Mouse (Mus musculus) T-helper 17 cell (primary cell): Measurements from ENCODE around the gene Smarce1.
"Not testable (repeated sequence)": the region's sequence is repeated elsewhere in the genome, so short reads cannot be mapped to it uniquely, and the experiment has no call there.

Experiments
- in situ Hi-C, 2 experiments: fragments of 300-600 bp; cut with MboI, MseI; formaldehyde crosslinking; loops; 1 replicate in 1 of 2; 2 replicates in 1 of 2; pipeline ENCODE4 v1.15.1; 2025; ENCODE audit warnings: high pct_unique_total_duplicates in 2 of 2

The Smarce1 gene

DNA sequence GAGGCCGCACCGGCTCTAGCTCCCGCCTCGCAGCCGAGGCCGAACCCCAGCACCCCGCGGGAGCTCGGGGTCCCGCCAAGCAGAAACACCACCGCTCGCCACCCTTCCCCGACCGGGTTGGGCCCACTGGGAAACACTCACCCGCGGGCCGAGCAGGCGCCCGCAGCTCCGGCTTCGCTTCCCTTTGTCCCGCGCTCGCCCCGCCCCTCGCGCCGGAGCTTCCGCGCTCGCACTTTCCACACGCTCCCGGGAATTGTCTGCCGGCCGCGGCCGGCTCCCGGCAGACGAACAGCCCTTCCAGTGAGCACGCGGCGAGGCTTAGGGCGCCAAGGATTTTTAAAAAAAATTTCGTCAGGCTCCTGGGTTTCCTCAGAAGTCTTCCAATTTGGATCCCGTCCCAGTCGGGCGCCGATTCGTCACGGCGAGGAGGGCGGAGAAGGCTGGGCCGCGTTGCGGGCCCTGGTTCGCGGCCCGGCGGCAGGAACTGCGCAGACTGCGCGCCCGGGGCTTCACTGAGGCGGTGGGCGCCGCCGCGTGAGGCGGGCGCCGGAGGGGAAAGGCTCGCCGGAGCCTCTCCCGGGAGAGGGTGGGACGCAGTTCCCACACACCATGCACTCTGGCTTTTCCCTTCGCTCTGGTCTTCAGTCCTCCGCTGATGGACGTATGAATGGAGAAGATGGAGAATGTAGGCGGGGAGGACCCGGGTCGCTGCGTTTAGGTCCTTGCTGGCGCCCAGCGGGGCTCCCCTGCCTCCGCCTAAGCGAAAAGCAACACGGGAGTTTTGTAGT lies at the start of gene Smarce1:
Smarce1 (minus strand) TSS at position 757 of the 788 bp plus-strand sequence.
- in situ Hi-C loops: no loop called here

DNA sequence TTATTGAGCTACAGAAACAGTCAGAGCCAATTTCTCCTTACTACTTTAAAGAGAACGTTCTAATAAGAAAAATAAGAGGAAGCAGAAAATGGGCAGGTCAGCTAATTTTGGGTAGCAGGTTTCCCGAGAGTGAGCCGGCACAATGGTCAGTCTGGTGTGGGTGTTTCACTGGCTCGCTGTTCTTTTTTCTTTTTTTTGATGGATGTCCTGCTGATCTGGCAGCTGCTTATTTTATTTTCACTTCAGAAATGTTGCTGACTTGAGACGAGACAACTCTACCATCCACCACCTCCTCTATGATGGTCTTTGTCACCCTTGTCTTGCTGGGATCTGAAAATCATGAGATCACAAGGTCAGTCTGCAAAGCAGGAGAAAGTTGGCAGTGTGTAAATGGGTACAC lies 49.2 kb upstream of the Smarce1 start:
- in situ Hi-C loops: loop anchor here in 1 of 2 experiments (5.0 kb wide), 1 partner anchor 223 kb away; no protein-coding TSS in a partner anchor

- in situ Hi-C loops: no loop called here
Measured at GRCm38 (mm10) chr11:99276786-99277185, 46.0 kb upstream of the Smarce1 start.

DNA sequence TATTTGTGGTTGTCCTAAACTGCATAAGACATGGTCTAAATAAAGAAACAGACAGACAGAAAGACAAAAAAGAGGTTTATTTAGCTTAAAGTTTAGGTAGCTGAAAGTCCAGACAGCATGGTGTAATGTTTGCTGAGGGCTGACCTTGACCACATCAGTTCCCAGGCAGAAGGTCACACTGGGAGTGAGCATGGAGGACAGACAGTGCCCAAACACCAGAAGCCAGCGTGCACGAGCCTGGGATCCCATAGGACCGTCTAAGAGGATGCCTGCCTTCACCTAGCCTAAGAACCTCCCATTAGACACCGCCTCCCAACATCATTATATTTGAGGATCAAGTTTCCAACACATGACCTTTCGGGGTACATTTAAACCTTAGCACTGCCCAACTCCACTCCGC lies 44.8 kb upstream of the Smarce1 start:
- in situ Hi-C loops: no loop called here

DNA sequence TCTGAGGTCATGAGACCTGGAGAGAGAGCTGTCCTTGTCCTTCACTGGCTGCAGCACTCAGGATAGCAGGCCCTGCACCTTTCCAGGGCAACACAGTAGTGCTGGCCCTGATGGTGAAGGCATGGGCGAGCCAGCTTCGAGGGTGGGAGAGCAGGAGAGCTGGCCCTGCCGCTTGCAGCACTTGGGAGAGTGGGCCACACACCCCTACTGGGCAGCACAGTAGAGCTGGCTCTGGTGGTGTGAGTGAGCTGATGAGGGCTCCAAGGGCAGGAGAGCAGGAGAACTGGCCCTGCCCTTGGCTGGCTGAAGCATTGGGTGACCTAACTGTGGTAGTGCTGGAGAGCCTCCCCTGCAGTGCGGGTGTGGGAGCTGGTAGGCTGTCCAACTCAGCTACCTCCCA lies 41.9 kb upstream of the Smarce1 start:
- in situ Hi-C loops: no loop called here

- in situ Hi-C loops: no loop called here
Measured at GRCm38 (mm10) chr11:99269192-99269591, 38.4 kb upstream of the Smarce1 start.

DNA sequence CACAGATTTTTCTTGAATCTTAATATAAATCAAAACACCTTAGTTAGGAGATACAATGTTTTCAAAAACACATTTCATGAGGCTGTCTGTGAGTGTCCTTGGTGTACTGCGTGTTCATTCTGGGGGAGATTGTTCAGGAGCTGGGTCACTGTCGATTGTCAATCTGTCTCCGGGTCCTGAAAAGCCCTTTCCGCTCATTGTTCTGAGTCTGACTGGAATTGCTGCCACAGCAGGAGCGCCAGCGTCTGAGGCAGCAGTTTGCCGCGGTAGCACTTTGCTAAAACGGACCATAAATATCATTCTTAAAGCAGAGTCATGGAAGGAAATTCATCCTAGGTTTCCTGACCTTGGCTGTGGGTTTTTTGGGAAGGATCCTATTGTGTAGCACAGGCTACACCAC lies 35.0 kb upstream of the Smarce1 start:
- in situ Hi-C loops: no loop called here

DNA sequence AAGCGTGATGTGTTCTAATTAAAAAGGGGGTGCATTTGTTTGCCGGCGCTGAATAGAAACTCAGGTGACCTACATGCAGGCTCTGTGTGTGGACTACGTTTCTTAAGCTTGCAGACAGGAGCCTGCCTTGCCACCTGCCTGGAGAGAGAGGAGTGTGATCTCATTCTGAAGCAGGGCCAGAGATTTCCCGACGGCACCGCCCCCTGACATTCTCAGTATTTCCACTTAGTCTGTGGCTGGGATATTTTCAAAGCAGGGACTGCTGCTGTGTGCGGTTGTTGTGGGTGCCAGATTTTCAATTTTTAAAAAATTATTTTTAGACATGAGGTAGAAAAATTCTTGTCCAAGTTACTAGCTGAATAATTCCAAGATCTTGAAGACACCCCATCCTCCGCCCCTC lies 34.4 kb upstream of the Smarce1 start:
- in situ Hi-C loops: no loop called here

- in situ Hi-C loops: loop anchor here in 1 of 2 experiments (5.0 kb wide), 1 partner anchor 36 kb away; no protein-coding TSS in a partner anchor
Measured at GRCm38 (mm10) chr11:99256213-99256612, 25.4 kb upstream of the Smarce1 start.

DNA sequence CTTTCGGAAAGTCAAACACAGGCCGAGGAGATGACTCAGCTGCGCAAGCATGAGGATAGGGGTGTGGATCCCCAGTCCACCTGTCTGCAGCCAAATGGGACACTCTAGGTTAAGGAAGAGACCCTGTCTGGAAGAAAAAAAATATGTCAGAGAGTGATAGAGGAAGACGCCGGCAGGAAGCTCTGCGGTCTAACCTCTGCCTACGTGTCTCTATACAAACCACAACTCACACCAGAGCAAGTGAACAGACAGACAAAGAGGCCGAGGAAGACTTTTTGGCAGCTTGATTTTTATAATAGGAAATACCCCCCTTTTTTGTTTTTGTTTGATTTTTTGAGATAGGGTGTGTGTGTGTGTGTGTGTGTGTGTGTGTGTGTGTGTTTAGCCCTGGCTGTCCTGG lies 24.5 kb upstream of the Smarce1 start:
- in situ Hi-C loops: loop anchor here in 1 of 2 experiments (5.0 kb wide), 1 partner anchor 37 kb away; no protein-coding TSS in a partner anchor

- in situ Hi-C loops: no loop called here
Measured at GRCm38 (mm10) chr11:99253893-99254292, 23.1 kb upstream of the Smarce1 start.

GRCm38 (mm10) chr11:99252671-99253070 lies 21.9 kb upstream of the Smarce1 start:
- in situ Hi-C loops: no loop called here

DNA sequence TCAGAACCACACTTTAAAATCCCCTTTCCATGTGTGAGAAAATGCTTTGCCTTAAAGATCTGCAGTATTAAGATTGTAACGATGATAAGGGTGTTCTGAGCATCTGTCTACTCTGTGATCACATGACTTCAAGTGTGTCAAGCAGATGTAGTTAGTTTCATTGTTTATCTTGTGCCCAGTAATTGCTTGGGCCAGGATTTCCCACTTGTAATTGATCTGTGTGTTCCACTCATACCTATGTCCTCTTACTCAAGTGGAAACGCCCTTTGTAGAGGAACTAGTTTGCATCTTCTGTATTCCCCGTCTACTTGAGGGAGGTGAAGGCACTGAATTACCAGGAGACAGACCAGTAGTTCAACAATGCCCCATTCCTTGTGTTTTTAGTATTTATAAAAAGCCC lies 19.8 kb upstream of the Smarce1 start:
- in situ Hi-C loops: no loop called here

DNA sequence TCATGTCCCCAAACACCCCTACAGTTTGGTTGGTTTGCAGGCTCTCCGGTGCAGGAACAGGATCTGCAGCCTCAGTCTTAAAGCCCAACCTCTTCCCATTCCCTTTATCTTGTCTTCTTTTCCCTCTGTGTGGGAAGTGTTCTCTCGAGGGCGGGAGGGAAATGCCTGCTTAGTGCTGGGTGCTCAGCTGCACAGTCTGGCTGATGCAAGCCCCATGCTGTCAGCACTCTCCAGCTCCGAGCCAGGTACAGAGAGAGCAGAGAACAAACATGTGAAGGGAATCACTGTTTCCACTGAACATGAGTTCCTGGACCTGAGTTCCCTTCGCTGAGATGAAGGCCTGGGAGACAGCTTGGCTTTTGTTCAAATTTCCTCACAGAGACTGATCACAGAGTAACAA lies 19.4 kb upstream of the Smarce1 start:
- in situ Hi-C loops: no loop called here

DNA sequence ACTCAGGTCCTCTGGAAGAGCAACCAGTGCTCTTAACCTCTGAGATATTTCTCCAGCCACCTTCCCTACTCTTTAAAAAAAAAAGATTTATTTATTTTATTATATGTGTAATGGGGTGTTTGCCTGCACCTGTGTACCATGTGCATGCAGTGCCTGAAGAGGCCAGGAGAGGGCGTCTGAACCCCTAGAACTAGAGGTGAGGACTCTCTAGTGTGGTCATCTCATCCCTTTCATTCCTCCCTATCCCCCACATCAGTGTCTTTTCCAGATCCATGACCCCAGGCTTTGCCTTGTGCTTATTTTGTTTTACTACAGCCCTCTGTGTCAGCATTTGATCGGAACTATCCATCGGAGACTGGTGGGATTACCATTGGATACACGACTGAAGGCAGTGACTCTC lies 18.3 kb upstream of the Smarce1 start:
- in situ Hi-C loops: loop anchor here in 1 of 2 experiments (5.0 kb wide), 1 partner anchor 52 kb away; no protein-coding TSS in a partner anchor

GRCm38 (mm10) chr11:99247916-99248315 lies 17.1 kb upstream of the Smarce1 start:
- in situ Hi-C loops: loop anchor here in 1 of 2 experiments (5.0 kb wide), 1 partner anchor 51 kb away; no protein-coding TSS in a partner anchor

DNA sequence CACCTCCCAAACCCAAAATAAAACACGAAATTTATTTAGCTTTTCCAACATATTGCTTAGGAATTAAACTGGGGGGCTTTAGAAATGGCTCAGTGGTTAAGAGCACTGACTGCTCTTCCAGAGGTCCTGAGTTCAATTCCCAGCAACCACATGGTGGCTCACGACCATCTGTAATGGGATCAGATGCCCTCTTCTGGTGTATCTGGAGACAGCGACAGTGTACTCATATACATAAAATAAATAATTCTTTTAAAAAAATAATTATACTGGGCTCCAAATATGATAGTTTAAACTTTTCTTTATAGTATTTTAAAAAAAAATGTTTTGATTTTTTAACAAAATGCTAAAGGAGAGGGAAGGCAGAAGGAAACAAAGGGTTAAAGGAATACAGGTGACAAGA lies 13.7 kb upstream of the Smarce1 start:
- in situ Hi-C loops: not testable (repeated sequence)

DNA sequence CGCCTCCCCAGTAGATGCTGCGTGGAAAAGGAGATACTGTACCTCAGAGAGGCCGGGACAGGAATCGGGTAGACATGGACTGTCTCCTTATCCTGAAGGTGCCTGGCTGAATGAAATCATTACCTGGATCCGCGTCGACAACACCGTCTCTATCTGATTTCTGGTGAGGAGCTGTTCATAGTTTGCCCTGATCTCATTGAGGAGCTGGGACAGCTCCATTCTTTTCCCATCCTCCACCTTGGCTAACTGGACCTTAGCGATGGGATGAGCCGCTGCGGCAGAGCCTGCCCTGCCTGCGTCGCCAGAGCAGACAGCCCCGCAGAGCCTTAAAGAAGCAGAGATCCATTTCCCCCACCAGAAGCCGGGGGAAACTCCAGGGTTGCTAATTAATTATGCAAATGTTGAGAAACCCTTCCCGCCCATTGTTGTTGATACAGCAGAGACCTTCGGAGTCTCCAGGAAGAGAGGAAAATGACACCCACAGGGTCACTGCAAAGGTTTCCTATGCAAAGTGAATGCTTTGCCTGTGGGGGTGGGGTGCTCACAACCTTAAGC lies 13.1 kb upstream of the Smarce1 start, which contains the start of gene Krt222:
Krt222 (minus strand) TSS at position 266 of the 555 bp plus-strand sequence.
- in situ Hi-C loops: no loop called here

DNA sequence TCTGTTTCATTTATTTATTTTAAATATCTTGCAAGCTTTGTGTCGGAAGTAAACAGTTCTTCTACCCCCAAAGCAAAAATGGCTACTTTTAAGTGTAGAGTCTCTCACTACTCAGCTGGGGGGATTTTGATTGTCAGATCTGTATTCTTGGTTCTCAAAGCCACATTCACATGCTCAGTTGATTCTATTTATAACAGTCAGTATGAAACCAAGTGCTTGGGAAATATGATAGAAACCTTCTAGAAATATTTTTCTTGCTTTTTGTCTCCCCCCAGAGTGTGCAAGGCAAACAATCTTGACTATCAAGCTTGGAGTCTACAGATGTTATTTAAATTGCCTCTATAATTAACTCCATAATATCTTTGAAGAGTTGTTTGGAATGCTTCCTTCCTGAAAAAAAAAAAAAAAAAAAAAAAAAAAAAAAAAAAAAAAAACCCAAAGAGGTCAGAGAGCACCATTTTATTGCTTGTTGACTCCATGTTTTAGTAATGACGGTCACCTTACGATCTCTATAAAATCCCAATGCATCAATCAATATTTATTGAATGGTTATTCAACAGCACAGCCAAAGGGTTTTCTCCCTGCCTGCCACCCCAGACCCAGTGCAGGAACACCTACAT lies 12.5 kb upstream of the Smarce1 start:
- in situ Hi-C loops: no loop called here

GRCm38 (mm10) chr11:99242056-99242455 lies 11.2 kb upstream of the Smarce1 start:
- in situ Hi-C loops: no loop called here

DNA sequence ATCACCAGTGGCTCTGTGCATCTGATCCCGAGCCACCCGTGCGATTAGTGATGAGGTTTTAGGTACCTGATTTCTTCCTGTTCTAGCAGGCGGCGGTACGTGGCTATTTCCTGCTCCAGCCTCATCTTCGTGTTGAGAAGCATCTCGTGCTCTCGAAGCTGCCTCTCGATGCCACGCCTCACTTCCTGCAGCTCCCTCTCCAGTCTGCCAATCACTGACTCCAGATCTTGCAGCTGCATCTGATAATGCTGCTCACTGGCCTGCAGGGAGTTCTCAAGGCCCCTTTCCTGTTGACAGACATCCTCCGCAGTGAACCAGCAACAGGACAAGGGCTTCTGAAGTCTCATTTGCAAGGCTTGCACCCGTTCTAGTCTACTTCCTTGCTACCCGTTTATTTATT lies 7.7 kb upstream of the Smarce1 start:
- in situ Hi-C loops: no loop called here

GRCm38 (mm10) chr11:99231049-99231816 lies 416 bp upstream of the Smarce1 start:
- in situ Hi-C loops: no loop called here
